Mouse (Mus musculus): ENCODE measurements around the gene Rell1. TPM values are rescaled to one million over a fixed set of nuclear protein-coding genes. Genes with fewer than 3 reads are reported as not detected.

Gene Rell1
- polyA plus RNA-seq, 1 experiment from 2014 or later = 9.0 TPM

DNA sequence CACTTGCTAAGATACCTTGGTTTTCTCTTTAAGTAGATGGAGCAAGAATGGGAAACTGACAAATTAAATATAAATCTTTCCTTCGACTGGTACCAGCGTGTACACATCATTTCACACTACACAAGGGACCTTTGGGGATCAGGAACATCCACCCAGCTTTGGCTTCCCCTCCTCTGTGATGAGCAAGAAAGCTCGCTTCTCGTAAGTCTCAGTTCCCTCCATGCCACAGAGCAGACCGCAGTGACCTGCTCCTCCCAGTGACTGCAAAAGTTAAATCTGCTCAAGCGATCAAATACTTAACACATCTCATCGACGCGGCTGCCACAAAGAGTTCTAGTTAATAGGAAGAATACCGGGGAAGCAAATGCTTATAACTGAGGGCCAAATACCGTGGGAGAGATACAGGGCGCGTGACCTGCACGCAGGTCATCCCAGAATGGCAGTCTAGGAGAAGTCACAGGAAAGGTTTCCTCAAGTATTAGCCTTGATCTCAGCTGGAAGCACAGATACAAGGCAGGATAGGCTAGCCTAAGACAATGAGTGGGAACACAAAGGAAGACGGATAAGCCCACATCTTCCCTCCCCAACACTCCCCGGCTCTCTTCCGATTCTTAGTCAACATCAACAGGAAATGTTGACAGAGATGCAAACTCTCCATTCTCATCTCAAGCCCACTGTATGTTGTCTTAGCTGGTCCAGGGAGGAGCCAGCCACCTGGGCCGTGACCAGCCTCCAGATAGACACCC, 9.6 kb downstream of the Rell1 start:
- H3K27ac ChIP-seq (ENCODE audit: low read depth, low read length) = no peak overlapping the region
- H3K9me3 ChIP-seq (ENCODE audit: control insufficient read depth, low read length) = no peaks in the 10 kb centered on the region
- no peak overlapping the region for H3K9ac ChIP-seq (ENCODE audit: low read depth, low read length)
- no peak overlapping the region for H3K4me3 ChIP-seq (ENCODE audit: low read depth, low read length)
- H3K27me3 ChIP-seq (replicated peaks; ENCODE audit: control insufficient read depth, insufficient read depth, low read length) = no peaks in the 10 kb centered on the region
- DNase-seq (ENCODE audit: low spot score) (no peak), ATAC-seq (replicated peaks; ENCODE audit: low FRiP score) (no peak; the same call in 1 of the 2 replicates)
- H3K4me2 ChIP-seq = no peak overlapping the region
- no peaks in the 10 kb centered on the region for H3K36me3 ChIP-seq (ENCODE audit: control insufficient read depth, insufficient read depth, low read length)
- H3K4me1 ChIP-seq (replicated peaks; ENCODE audit: control insufficient read depth, insufficient read depth, low read length) = no peaks in the 10 kb centered on the region
- 60% methylated on average over 18 of the region's 18 CpGs for WGBS

DNA sequence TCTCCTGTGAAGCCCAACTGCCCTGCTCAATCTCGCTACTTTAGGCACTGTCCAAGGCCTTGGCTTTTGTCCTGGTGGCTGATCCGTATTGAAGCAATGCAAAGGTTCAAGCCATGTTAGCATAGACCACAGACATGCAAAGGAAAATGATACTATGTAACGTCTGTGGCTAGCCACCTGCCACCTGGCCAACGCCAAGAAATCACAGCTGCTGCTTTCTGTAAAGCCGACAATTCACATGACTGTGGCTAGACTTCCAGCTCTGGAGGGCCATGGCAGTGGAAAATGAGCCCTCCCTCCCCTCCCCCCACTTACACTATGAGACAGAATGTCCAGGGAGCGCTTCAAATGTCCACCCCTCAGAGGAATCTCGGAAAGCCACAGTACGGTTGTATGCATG, 11.1 kb downstream of the Rell1 start:
- Histone ChIP-seq H3K9ac (ENCODE audit: low read depth, low read length) (no peak overlapping the region), H3K9me3 (ENCODE audit: control insufficient read depth, low read length) (no peaks in the 10 kb centered on the region), H3K4me1 (replicated peaks; ENCODE audit: control insufficient read depth, insufficient read depth, low read length) (no peaks in the 10 kb centered on the region), H3K27ac (ENCODE audit: low read depth, low read length) (no peak overlapping the region), H3K4me3 (ENCODE audit: low read depth, low read length) (no peak overlapping the region), H3K27me3 (replicated peaks; ENCODE audit: control insufficient read depth, insufficient read depth, low read length) (no peaks in the 10 kb centered on the region), H3K4me2 (no peak overlapping the region), H3K36me3 (ENCODE audit: control insufficient read depth, insufficient read depth, low read length) (no peaks in the 10 kb centered on the region)
- 81% methylated on average over 8 of the region's 8 CpGs for WGBS
- DNase-seq (ENCODE audit: low spot score) = no peak
- ATAC-seq (replicated peaks; ENCODE audit: low FRiP score) = no peak

- H3K4me3 ChIP-seq (ENCODE audit: low read depth, low read length) = no peak overlapping the region
- no peak for ATAC-seq (replicated peaks; ENCODE audit: low FRiP score)
- H3K9me3 ChIP-seq (ENCODE audit: control insufficient read depth, low read length) = no peaks in the 10 kb centered on the region
- no peaks in the 10 kb centered on the region for H3K27me3 ChIP-seq (replicated peaks; ENCODE audit: control insufficient read depth, insufficient read depth, low read length)
- DNase-seq (ENCODE audit: low spot score) = no peak
- 89% methylated on average over 11 of the region's 11 CpGs for WGBS
- no peaks in the 10 kb centered on the region for H3K4me1 ChIP-seq (replicated peaks; ENCODE audit: control insufficient read depth, insufficient read depth, low read length)
- H3K9ac ChIP-seq (ENCODE audit: low read depth, low read length) = no peak overlapping the region
- H3K4me2 ChIP-seq = no peak overlapping the region
- H3K27ac ChIP-seq (ENCODE audit: low read depth, low read length) = no peak overlapping the region
- H3K36me3 ChIP-seq (ENCODE audit: control insufficient read depth, insufficient read depth, low read length) = no peaks in the 10 kb centered on the region
Observed at GRCm38 (mm10) chr5:63956411-63956810, 12.3 kb downstream of the Rell1 start.

DNA sequence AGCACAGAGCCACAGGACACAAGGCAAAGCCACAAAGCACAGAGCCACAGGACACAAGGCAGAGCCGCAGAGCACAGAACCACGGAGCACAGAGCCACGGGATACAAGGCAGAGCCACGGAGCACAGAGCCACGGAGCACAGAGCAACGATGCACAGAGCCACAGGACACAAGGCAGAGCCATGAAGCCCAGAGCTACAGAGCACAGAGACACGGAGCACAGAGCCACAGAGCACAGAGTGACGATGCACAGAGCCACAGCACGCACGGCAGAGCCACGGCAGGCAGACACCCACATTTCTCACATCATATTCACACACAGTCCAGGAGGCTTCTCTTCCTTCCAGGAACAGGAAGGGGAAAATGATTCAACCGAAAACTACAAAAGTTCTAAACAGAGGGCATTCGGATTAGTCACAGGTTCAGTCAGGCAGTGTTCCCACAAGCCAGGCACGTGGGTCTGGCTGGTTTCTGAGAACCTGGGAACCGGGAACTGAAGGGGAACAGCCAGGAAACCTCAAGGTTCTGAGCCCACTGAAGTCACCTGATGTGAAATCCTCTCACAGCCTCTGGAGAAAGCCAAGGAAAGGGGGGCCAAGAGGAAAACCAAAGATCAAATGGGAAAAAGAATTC, 15.2 kb downstream of the Rell1 start:
- H3K4me2 ChIP-seq = no peak overlapping the region
- H3K9ac ChIP-seq (ENCODE audit: low read depth, low read length) = no peak overlapping the region
- peaks cover 4% of the 10 kb centered on the region; the same call in 1 of the 2 replicates for H3K4me1 ChIP-seq (replicated peaks; ENCODE audit: control insufficient read depth, insufficient read depth, low read length)
- no peak overlapping the region for H3K27ac ChIP-seq (ENCODE audit: low read depth, low read length)
- DNase-seq (ENCODE audit: low spot score) (no peak), ATAC-seq (replicated peaks; ENCODE audit: low FRiP score) (no peak)
- H3K36me3 ChIP-seq (ENCODE audit: control insufficient read depth, insufficient read depth, low read length) = no peaks in the 10 kb centered on the region
- H3K4me3 ChIP-seq (ENCODE audit: low read depth, low read length) = no peak overlapping the region
- H3K27me3 ChIP-seq (replicated peaks; ENCODE audit: control insufficient read depth, insufficient read depth, low read length) = no peaks in the 10 kb centered on the region
- no peaks in the 10 kb centered on the region for H3K9me3 ChIP-seq (ENCODE audit: control insufficient read depth, low read length)
- WGBS = 82% methylated on average over 15 of the region's 15 CpGs

GRCm38 (mm10) chr5:63952039-63952438, 16.7 kb downstream of the Rell1 start:
- ATAC-seq (replicated peaks; ENCODE audit: low FRiP score) (no peak; the same call in 1 of the 2 replicates), DNase-seq (ENCODE audit: low spot score) (no peak)
- no peak overlapping the region for H3K4me3 ChIP-seq (ENCODE audit: low read depth, low read length)
- H3K4me2 ChIP-seq = no peak overlapping the region
- H3K4me1 ChIP-seq (replicated peaks; ENCODE audit: control insufficient read depth, insufficient read depth, low read length) = peaks cover 4% of the 10 kb centered on the region; the same call in 1 of the 2 replicates
- H3K36me3 ChIP-seq (ENCODE audit: control insufficient read depth, insufficient read depth, low read length) = no peaks in the 10 kb centered on the region
- H3K9me3 ChIP-seq (ENCODE audit: control insufficient read depth, low read length) = no peaks in the 10 kb centered on the region
- no peak overlapping the region for H3K9ac ChIP-seq (ENCODE audit: low read depth, low read length)
- 74% methylated on average over 6 of the region's 6 CpGs for WGBS
- no peaks in the 10 kb centered on the region for H3K27me3 ChIP-seq (replicated peaks; ENCODE audit: control insufficient read depth, insufficient read depth, low read length)
- H3K27ac ChIP-seq (ENCODE audit: low read depth, low read length) = no peak overlapping the region

- WGBS = 67% methylated on average over 11 of the region's 11 CpGs
- Histone ChIP-seq H3K9me3 (ENCODE audit: control insufficient read depth, low read length) (no peaks in the 10 kb centered on the region), H3K27ac (ENCODE audit: low read depth, low read length) (no peak overlapping the region), H3K27me3 (replicated peaks; ENCODE audit: control insufficient read depth, insufficient read depth, low read length) (no peaks in the 10 kb centered on the region), H3K4me2 (no peak overlapping the region), H3K4me3 (ENCODE audit: low read depth, low read length) (no peak overlapping the region), H3K9ac (ENCODE audit: low read depth, low read length) (no peak overlapping the region), H3K4me1 (replicated peaks; ENCODE audit: control insufficient read depth, insufficient read depth, low read length) (peaks cover 4% of the 10 kb centered on the region; the same call in 1 of the 2 replicates), H3K36me3 (ENCODE audit: control insufficient read depth, insufficient read depth, low read length) (no peaks in the 10 kb centered on the region)
- ATAC-seq (replicated peaks; ENCODE audit: low FRiP score) (no peak; the same call in 1 of the 2 replicates), DNase-seq (ENCODE audit: low spot score) (no peak)
Observed at GRCm38 (mm10) chr5:63951421-63951911, 17.2 kb downstream of the Rell1 start.

- H3K9me3 ChIP-seq (ENCODE audit: control insufficient read depth, low read length) = no peaks in the 10 kb centered on the region
- no peak for ATAC-seq (replicated peaks; ENCODE audit: low FRiP score)
- H3K4me1 ChIP-seq (replicated peaks; ENCODE audit: control insufficient read depth, insufficient read depth, low read length) = peaks cover 4% of the 10 kb centered on the region; the same call in 1 of the 2 replicates
- no peaks in the 10 kb centered on the region for H3K27me3 ChIP-seq (replicated peaks; ENCODE audit: control insufficient read depth, insufficient read depth, low read length)
- no peak for DNase-seq (ENCODE audit: low spot score)
- H3K27ac ChIP-seq (ENCODE audit: low read depth, low read length) = no peak overlapping the region
- 49% methylated on average over 3 of the region's 3 CpGs for whole genome bisulfite sequencing
- H3K4me2 ChIP-seq = no peak overlapping the region
- no peaks in the 10 kb centered on the region for H3K36me3 ChIP-seq (ENCODE audit: control insufficient read depth, insufficient read depth, low read length)
- H3K9ac ChIP-seq (ENCODE audit: low read depth, low read length) = no peak overlapping the region
- H3K4me3 ChIP-seq (ENCODE audit: low read depth, low read length) = no peak overlapping the region
Observed at GRCm38 (mm10) chr5:63949195-63949594, 19.5 kb downstream of the Rell1 start.

DNA sequence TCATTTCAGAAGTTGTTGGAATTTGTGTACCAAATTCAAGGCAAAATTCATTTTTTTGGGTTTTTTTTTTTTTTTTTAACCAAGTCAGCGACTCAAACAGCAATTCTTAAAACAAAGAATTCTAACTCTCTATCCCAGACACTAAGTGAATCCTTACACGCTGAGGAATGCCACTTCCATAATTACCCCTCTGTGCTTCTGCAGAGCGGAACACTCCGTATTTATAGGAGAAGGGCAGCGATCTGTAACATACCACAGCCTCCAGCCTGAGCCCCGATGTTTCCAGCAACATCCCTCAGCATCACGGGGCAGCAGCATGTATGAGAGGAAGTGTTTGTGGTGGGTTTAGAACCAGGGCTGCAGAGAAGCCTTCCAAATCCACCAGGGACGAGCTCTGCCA, 21.2 kb downstream of the Rell1 start:
- ATAC-seq (replicated peaks; ENCODE audit: low FRiP score) = no peak
- no peak for DNase-seq (ENCODE audit: low spot score)
- no peak overlapping the region for H3K9ac ChIP-seq (ENCODE audit: low read depth, low read length)
- no peaks in the 10 kb centered on the region for H3K9me3 ChIP-seq (ENCODE audit: control insufficient read depth, low read length)
- WGBS = 84% methylated on average over 8 of the region's 8 CpGs
- H3K27me3 ChIP-seq (replicated peaks; ENCODE audit: control insufficient read depth, insufficient read depth, low read length) = no peaks in the 10 kb centered on the region
- no peaks in the 10 kb centered on the region for H3K36me3 ChIP-seq (ENCODE audit: control insufficient read depth, insufficient read depth, low read length)
- no peak overlapping the region for H3K27ac ChIP-seq (ENCODE audit: low read depth, low read length)
- no peak overlapping the region for H3K4me2 ChIP-seq
- H3K4me3 ChIP-seq (ENCODE audit: low read depth, low read length) = no peak overlapping the region
- H3K4me1 ChIP-seq (replicated peaks; ENCODE audit: control insufficient read depth, insufficient read depth, low read length) = peaks cover 4% of the 10 kb centered on the region; the same call in 1 of the 2 replicates
